Mouse (Mus musculus) lung, postnatal 14 days (tissue): ENCODE measurements at regions not wholly inside any gene's neighbourhood (a gene's known extent, or its start where the extent isn't known, plus 50 kb on each side); places are given as distances from the start of the nearest gene placed in this dataset.
"Not testable (repeated sequence)": the region's sequence is repeated elsewhere in the genome, so short reads cannot be mapped to it uniquely, and the experiment has no call there.

ENCODE experiments used
- DNase-seq: peaks from one replicate; pipeline ENCODE4 v3.0.0; 2021

DNA sequence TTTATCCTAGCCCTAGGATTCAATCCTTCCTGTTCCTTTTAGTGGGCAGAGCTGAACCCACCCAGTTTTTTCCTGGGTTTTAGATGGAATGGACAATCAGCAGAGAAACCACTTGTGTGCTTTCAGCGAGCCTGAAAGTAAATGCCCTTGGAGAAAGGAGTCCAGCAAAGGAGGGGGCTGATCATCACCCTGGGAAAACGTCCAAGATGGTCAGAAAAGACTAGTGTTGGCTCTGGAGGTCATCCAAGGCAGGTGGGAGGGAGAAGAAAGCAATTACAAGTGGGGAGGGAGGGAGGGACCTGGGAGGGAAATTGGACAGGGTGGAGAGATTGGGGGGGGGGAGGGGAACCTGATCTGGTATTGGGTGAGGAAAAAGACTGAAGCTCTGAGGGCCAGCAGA, 55.6 kb upstream of the Zfp366 start:
- no peak for DNase-seq

DNA sequence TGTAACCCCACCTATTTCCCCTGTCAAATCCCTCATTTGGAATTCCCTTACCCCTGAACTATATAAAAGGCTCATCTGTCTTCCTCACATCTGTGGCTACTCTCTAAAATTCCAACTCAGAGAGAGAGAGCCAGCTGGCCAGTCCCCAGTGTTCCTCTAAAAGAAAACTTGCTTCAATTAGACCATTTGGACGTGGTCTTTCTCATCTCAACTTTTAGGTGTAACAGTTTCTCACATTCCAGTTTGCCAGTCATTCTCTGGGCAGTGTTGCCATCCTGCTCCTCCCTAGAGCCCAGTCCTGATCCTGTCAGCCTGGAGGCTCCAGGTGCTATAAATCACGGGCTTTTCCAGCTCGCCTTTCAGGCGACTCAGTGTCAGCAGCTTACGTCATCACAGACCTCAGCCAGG, 56.3 kb upstream of the Zfp366 start:
- DNase-seq: no peak

DNA sequence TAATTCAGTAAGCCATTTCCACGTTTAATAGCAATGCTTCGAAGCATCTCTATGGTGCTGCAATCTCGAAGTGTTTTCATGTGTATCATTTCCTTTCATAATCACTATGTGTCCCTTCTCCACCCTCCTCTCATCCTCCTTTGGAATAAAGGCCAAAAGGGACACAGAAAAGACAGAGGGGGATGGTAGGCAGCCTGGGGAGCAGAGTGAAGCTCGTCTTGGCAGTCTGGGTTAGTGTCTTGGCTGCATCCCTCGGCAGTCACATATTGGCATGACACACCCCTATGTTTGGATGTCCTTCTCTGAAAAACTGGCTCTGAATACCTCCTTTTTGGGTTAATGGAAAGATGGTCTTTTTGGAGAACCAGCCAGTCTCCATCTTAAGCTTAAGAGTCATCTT, 56.9 kb upstream of the Zfp366 start:
- no peak for DNase-seq

DNA sequence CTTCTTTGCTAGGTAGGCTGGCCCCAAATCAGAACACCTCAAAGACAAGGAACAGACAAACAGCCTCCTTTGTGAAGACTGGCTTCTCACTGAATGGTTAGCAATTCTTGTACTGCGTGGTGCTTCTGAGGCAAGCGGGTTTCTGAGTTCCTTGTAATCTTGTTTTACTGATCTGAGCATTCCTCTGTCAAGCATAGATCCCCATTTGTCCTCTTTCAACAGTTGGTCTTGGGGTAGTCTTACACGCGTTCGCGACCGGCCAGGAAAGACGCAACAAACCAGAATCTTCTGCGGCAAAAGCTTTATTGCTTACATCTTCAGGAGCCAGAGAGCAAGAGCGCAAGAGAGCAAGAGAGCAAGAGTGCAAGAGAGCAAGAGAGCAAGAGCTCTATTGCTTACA, 57.7 kb upstream of the Zfp366 start:
- DNase-seq: not testable (repeated sequence)

DNA sequence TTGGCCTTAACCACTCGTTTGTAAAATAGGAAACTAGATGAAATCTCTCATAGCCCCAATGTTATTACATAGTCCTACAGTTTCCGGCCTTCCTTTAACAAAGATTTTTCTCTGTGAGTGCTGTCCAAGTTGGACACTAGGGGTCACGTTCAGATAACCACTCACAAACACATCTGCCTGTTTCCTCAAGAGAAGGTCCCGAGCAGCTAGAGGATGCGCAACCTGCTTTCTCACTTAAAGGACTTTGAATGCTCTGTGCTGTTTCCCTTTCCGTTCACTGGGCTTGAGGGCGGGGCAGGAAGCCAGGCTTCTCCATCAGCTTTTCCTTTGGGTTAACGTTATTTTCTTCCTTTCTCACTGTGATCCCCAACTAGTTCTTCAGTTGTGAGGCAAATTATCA, 58.1 kb upstream of the Zfp366 start:
- DNase-seq: no peak

DNA sequence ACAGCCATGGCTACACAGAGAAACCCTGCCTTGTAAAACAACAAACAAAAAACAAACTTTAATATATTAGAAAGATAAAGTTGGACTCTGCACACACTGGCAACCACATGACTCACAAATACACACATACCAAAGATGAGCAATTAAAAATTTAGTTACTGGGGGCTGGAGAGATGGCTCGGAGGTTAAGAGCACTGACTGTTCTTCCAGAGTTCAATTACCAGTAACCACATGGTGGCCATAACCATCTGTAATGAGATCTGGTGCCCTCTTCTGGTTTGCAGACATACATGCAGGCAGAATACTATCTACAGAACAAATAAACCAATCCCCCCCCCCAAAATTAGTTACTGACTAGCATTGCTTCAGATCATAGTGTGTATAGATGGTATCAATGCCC, 58.7 kb upstream of the Zfp366 start:
- no peak for DNase-seq

DNA sequence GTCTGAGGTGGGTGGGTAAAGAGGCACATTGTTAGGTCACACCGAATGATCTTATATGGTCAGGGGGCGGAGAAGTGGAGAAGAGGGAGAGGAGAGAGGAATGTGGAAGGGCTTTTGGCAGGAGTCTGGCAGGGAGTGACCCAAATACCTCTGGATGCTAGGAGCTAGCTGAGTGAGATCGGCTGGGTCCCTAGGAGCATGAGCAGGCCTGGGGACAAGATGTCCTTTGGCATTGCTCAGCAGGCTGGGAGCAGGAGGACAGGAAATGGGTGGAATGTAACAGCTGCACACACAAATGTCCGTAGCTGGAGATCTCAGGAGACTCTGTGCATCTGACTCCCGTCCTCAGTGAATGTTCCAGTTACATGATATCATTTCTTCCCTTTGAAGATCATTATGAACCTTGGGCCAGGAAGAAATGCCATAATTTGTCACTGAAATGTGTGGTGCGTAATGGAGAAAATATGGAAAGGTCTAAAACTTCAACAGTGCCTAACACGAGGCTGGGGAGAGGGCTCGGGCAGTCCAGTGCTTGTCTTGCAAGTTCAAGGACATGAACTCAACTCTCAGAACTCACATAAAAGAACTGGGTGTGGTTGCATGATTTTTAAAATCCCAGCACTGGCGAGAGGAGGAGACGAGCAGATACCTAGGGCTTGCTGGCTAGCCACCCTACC, 59.6 kb upstream of the Zfp366 start:
- DNase-seq: peak; percentile 76

DNA sequence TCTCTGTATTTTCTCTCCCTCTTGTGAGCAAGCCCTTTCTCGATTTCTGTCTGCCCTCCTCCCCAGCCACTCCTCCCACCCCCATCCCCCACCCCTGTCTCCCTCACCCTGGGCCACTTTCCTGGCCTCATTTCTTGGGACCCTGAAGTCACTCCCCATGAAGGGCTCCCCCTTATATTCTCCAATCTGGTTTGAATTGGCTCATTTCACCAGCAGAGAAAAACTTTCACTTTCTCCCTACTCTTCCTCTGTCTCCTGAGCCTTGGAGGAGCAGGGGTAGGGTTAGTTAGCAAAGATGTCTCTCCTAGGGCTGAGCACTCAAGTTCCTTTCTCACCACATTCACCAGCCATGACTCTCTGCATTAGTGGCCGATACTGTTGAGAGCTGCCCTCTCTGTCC, 60.5 kb upstream of the Zfp366 start:
- no peak for DNase-seq

DNA sequence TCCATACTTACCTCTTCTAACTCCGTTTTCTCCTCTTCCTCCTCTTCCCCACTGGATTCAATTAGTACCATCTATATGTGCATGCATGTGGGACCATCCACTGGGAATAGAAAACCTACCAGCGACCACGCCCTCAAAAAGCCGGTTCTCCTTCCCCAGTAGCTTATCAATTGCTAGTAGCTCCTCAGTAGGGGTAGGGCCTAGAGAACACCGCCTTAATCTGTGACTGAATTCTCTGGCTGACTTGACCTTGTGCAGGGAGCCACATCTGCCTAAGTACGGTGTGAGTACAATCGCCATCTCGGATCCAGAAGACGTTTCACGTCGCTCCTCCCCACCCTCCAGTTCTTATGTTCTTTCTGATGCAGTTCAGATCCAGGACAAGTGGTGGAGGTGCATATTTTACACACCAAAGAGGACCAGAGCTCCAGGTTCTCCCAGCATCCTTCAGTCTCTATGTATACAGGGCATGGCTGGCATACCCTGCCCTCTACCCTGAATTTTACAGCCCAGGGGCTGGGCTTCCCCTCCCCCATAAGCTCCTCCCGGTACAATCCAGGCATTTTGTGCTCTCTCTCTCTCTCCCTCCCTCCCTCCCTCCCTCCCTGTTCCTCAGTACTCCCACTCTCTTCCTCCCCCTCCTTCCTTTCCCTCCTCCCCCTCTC, 61.0 kb upstream of the Zfp366 start:
- no peak for DNase-seq

DNA sequence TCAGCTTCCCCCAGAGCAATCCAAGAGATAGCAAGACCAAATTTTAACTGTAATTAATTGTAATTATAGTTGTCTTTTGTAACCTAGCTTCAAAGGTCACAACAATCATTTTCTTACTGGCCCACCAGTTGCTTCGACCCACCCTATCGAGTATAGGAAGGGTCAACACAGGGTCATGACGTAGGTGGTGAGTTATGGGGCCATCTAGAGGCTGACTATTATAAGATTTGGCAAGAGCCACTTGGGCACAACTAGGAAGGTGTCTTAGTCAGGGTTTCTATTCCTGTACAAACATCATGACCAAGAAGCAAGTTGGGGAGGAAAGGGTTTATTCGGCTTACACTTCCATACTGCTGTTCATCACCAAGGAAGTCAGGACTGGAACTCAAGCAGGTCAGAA, 62.1 kb upstream of the Zfp366 start:
- DNase-seq: not testable (repeated sequence)

DNA sequence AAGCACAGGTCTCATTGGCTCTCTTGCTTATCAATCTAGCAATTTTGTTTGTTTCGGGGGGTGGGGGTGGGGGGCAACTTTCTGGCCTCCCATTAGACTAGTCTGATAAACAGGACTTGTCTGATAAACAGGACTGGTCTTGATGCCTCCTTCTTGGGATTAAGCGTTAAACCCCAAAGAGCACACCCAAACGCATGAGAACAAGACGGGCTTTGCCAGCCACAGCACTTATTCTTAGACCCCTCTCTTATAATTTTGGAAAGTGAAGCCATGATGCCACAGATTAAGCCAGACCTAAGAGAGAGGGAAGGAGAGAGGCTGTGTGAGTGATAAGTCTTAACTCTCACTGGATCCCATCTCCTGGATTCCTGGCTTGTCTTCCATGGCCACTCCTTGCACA, 63.5 kb upstream of the Zfp366 start:
- no peak for DNase-seq

DNA sequence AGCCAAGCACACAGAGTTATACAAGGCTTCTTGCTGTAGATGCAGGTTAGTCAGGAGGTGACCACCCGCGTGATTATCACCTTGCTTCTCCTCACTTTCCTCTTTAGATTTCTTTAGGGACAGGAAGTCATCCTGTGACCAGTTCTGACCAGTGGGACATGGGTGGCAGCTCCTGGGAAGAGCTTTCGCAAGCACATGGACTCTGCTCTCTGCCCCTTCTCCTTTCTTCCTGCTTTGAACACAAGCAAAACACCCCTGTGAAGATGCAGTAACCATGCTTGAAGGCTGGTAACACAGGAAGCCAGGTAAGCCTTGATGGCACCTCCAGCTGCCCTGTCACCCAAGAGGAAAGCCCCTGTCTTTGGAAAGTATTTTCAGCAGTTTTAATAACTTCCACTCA, 64.7 kb upstream of the Zfp366 start:
- DNase-seq: no peak

DNA sequence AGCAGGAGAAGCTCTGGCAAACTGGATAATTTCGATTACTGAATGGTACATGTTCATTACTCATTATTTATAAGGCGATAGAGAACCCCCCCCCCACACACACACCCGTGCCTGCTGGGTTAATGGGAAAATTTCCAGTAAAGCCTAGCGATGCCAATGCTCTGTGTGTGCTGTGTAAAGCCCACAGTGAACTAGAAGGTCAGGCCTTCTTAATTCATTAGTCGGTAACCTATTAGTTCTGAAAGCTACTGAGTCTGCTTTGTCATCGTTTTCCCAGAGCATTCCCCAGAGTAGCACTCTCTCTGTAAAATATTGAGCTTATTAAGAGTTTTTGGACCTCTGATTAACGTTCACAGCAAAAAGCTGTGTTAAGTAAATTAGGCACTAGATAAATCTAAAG, 65.7 kb upstream of the Zfp366 start:
- no peak for DNase-seq

DNA sequence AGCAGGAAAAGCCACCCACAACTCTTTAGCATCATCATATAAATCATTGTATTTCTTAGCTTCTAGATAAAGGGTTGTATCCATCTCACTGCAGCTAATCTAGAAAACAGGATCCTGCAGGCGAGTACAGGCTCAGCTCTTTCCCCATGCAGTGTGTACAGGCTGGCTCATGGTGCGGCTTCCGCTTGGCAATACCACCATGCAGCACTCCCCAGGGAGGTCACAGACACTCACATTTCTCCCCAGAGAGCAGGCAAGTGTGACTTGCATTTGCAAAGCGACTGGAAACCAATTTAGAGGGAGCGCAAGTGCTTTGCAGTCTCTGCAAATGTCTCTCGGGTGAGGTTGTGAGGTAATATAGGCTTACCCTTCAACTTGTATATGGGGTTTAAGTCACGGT, 69.1 kb upstream of the Zfp366 start:
- DNase-seq: no peak

DNA sequence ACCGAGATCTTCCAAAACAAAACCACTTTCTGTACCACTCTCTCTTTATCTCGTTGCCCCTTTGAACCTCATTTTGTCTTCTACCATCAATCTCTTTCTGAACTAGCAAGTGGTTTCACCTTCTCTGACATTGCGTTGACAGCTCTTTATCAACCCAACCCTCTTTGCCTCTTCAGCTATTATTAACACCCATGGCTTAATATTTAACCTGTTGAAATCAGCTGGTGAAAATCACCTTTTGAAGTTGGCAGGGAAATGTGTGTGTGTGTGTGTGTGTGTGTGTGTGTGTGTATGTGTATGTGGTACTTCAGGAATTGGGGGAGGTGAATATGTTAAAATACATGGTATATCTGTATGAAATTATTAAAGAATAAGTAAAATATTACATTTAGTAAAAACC, 70.1 kb upstream of the Zfp366 start:
- DNase-seq: no peak

DNA sequence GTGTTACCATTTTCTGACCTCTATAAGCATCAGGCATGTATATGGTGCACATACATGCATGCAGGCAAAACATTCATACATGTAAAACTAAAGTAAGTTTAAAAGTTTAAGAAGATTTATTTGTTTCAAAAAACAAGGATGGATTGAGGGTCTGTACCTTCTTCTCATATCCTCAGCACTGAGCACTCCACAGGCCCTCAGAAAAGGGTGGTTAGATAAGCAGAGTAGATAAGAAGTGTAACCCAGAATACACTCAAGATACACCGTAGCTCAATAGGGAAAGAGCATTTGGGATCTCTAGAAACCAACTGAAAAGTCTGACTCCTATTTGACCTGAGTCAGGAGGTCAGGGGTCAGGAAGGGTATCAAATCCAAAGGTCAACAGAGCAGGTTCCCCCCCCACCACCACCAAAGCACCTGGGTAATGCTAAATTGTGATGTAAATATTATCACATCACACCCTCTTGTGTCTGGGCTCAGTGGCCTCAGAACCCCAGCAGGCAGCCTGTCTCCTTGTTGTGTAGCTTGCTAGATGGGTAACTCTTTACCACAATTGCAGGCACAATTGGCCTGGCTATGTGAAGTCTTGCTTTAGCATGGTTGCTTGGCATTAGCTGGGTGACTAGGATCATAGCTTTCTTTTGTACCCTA, 72.8 kb upstream of the Zfp366 start:
- DNase-seq: no peak

DNA sequence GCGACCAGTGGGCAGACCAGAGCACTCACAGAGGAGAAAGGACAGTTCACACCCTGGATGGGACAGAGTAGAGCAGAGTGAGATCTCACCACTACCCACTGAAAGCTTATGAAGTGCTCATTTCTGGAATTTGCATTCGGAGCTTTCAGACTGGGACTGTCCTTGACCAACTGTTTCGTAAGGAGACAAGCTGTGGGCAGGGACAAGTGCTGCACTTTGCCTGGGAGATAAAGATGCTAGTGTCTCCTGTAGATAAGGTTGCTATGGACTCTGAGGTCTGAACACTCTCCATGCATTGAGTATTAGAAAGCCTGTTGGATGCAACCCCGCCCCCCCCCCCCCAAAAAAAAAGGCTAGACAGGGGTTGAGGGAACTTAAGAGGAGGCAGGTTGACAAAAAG, 76.6 kb upstream of the Zfp366 start:
- no peak for DNase-seq

DNA sequence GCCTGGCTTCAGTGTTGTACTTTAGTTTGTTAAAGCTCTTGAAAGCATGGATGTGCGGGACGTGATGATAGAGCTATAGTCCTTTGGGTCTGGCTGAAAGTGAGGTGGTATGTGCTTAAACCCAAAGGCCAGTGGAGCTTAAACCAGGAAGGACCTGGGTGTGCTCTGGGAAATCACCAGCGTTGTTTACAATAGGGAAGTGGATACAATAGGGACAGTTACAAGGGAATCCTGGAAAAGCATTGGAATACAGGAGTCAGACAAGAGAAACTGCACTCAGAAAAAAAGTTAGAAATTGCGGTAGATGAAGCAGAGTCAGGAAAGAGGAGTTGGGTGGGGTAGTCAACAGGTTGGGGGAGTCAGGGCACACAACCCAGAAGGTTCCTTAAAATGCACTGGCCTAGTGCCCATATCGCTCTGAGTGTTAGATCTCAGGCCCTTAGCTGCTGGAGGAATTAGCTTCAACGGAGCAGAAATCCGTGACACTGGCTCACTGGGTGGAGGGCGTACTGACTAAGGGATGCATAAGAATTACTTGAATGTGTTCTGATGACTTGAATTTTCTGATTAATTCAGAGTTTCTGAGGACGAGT, 82.4 kb upstream of the Zfp366 start:
- no peak for DNase-seq

DNA sequence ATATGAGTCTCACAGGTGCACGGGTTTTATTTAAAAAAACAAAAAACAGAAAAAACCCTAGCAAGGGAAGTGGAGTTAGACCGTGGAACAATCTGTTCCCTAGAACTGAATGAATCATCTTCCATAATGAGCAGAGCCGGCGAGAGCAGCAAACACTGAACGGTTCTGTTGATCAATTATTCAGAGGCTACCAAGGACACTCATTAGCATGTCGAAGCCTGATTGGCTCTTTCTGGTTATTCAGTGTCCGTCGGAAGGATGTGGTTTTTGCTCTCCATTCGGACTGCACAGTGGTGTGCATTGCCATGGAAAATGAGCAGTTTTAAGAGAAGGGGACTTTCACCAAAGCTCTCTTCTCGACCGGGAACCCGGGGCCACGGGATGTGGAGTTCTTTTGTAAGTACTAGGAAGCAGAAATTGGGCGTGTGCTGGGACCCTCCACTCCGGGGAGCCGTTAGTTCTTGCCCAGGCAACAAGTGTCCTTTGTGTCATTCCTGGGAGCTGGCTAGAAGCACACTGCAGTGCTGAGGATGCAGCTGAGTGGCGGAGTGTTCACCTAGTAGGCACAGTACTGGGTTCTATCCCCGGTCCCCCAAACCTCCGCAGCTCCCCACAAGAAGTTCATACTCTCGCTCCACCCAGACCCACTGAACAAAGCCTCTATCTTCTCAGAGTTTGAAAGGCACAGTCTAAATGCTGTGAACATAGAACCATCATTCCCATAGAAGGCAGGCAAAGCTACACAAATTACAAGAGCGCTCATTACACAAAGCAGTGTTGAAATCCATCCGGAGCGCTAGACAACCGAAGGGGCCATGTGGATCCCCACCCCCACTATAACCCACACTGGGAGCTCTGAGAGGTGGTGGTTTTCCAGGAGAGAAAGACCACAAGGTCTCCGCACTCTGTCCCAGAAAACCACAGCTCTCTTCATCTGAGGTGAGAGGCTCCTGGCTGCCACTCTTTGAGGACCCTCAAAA, 83.9 kb upstream of the Zfp366 start:
- DNase-seq: peak; percentile 18

DNA sequence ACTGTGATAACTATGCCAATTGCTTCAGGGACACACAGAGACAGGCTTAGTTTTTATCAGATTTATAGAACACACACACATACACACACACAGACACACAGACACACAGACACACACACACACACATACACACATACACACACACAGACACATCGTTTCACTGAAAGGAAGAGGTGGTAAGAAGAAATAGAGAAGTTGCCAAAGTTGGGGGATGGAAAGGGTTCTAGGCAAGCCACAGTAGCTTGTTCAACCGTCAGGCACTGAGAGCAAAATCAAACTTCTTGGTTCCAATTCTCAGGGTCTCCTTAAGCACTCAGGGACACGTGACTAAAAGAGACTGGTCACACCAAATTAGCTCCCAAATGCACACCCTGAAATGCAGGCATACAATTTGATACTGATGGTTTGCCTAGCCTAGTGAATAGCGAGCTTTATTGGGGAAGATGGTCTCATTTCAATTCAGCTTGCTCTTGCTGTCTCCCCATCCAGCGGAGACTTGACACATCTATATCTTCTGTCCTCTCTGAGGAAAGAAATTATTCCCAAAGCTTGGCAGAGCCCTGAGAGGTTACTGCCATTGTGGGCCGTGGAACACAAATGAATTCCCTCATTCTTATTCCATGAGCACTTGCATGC, 84.7 kb upstream of the Zfp366 start:
- no peak for DNase-seq

DNA sequence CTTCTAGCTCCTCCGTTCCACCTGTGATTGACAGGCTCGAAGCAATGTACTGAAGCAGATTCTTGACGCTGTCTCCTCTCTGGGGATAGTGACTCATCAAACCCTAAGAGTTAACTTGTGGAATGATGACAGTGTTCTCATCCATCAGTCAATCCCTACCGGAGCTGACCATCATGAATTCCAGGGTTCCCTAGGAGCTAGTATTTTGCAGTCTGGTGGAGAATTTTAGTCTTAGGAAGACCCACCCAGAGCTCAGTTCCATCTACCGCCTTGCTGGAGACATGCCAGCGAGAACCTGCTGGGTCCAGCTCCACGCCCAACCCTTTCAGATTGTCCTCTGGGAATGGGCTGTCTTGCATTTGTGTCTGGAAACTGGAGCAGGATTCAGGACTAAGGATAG, 85.4 kb upstream of the Zfp366 start:
- DNase-seq: no peak
